Mouse (Mus musculus): ENCODE measurements around the gene Dnaaf5.
A peak's percentile ranks its signal among the peaks of the same experiment; 100 is the strongest.

Dnaaf5 gene

DNA sequence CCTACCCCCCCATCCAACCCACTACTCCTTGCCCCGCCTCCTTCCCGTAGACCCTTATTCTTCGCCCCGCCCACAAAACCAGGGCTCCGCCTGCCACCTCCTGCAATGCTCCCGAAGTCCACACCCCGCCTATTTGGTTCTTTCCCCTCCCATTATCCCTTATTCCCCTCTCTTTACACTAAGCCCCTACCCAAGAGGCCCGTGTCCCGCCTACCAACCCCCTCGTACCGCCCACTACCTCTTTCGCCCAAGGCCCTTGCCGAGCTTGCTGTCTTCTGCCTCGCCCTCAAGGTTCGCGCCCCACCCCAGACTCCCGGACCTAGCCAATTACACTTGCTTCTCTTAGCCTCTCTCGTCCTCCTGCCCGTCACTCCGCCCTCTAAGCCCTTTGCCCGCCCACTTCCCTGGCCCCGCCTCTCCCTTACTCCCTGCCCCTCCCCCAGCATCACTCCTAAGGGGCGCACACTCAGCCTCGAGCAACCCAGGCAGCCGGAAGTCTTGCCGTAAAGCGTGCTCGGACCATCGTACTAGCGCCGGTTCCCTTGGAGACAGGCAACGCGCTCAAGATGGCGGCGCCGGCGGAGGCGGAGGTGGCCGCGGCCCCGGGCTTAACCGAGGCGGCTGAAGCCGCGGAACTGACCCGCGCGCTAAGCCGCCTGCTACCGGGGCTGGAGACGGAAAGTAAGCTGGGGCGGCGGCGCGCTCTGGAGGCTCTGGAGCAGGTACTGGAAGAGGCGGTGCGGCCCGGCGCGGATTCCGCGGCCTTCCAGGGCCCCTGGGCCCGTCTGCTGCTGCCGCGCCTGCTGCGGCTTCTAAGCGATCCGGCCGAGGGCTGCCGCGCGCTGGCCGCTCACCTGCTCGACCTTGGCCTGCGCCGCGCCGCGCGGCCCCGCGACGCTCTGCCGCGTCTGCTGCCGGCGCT lies at the start of gene Dnaaf5, which contains the start of gene Prkar1b:
TSS of gene Dnaaf5 (plus strand) at position 543 of the 922 bp plus-strand sequence.
TSS of gene Prkar1b (minus strand) at position 321 of the 922 bp plus-strand sequence.
- DNase-seq (ENCODE audit: low read depth, low spot score), result peak; percentile 98

GRCm38 (mm10) chr5:139101783-139102182 lies 48.2 kb upstream of the Dnaaf5 start:
- no peak for DNase-seq (ENCODE audit: low read depth, low spot score)

GRCm38 (mm10) chr5:139107815-139108214 lies 42.2 kb upstream of the Dnaaf5 start:
- DNase-seq (ENCODE audit: low read depth, low spot score), result no peak

GRCm38 (mm10) chr5:139110140-139110855 lies 39.7 kb upstream of the Dnaaf5 start:
- no peak for DNase-seq (ENCODE audit: low read depth, low spot score)

GRCm38 (mm10) chr5:139111991-139112390 lies 38.0 kb upstream of the Dnaaf5 start:
- DNase-seq (ENCODE audit: low read depth, low spot score), result no peak

GRCm38 (mm10) chr5:139112418-139112817 lies 37.6 kb upstream of the Dnaaf5 start:
- DNase-seq (ENCODE audit: low read depth, low spot score), result no peak

- DNase-seq (ENCODE audit: low read depth, low spot score), result no peak
Measured at GRCm38 (mm10) chr5:139114876-139115275, 35.1 kb upstream of the Dnaaf5 start.

GRCm38 (mm10) chr5:139115507-139115906 lies 34.5 kb upstream of the Dnaaf5 start:
- no peak for DNase-seq (ENCODE audit: low read depth, low spot score)

DNA sequence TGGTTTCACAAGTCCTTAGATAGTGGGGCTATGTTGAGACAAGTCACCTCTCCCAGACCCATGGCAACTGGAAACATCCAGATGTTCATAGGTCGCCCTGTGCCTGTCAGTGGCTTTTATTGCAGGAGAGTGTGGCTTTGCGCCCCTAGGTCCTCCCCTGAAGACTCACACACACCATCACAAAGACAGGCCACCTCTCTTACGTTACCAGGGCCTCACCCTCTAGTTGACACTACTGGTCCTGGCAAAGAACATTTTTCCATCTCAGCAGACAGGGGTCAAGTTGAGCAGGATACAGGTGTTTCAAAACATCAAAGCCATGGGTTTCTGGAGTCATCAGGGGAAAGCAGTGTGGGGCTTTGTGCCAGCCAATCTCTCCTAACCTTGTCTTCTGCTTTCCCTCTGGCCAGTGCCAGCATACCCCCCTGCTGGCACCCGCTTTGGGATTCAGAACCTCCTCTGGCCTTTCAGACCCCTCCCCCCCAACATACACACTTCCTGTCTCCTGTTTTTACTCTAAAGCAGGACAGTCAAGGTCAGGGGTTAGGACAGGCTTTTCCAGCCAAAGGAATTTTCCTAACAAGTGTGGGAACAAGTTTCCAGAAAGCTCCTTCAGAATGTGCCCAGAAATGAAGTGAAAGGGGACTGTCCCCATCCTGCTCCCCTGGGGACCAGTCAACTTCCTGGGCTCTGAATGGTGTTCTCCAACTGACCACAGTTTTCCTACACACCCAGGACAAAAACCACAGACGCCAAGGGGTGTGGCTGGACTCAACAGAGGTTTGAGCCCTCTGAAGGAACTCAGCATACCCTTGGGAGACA lies 31.7 kb upstream of the Dnaaf5 start:
- no peak for DNase-seq (ENCODE audit: low read depth, low spot score)

DNA sequence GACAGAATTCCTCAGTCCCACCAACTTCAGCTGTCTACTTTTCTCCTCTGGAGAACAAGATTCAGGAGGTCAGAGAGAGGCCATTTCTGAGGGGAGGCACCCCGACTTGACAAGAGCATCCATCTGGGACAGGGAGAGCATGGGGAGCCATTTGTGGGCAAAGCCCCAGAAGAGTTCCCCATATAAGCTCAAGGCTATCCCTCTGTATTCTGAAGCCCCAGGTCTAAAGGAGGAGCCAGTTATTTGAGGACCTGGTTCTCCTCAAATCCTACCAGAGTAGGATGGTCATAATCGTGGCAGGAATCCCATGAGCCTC lies 31.1 kb upstream of the Dnaaf5 start:
- no peak for DNase-seq (ENCODE audit: low read depth, low spot score)

GRCm38 (mm10) chr5:139125717-139126116 lies 24.3 kb upstream of the Dnaaf5 start:
- DNase-seq (ENCODE audit: low read depth, low spot score), result no peak

DNA sequence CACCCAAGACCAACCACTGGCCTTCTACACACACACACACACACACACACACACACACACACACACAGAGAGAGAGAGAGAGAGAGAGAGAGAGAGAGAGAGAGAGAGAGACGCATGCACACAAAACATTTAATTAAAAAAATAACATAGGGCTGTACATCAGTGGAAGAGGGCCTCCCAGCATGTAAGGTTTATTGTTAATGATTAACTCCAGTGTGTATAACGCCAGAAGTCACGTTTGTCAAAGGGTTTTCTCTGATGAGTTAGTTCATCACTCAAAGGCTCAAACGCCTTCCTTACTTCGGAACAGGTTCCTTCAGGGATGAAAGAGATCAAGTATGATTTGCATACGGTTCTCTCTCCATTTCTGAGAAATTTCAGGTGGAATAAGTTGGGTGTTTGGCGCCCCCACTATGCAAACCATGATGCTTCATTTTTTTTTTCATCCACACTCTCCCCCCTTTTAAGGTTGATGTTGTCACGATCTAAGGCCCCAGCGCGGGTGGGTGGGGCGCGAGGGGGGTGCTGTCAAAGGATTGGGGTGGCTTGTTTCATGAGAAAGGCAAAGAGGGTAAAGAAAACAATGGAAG lies 21.5 kb upstream of the Dnaaf5 start:
- DNase-seq (ENCODE audit: low read depth, low spot score), result no peak

DNA sequence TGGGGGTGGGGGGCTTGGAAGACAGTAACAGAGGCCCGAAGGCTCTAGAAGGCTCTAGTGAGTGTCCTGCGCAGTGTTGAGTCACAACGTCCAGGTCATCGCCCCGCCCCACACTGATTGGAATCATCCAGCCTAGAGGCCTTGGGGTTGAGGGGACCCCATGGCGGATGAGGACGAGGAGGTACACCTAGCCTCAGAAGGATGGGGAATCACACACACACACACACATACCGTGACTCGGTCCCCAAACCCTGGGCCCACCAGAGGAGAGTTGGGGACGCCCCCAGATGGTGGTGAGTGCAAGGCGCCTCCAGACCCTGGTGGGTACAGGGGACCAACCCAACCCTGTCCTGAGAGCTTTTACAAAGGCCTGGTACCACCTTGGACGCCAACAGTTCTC lies 20.9 kb upstream of the Dnaaf5 start:
- DNase-seq (ENCODE audit: low read depth, low spot score), result no peak

GRCm38 (mm10) chr5:139129572-139130151 lies 20.4 kb upstream of the Dnaaf5 start:
- DNase-seq (ENCODE audit: low read depth, low spot score), result no peak

GRCm38 (mm10) chr5:139130351-139130750 lies 19.7 kb upstream of the Dnaaf5 start:
- DNase-seq (ENCODE audit: low read depth, low spot score), result no peak

DNA sequence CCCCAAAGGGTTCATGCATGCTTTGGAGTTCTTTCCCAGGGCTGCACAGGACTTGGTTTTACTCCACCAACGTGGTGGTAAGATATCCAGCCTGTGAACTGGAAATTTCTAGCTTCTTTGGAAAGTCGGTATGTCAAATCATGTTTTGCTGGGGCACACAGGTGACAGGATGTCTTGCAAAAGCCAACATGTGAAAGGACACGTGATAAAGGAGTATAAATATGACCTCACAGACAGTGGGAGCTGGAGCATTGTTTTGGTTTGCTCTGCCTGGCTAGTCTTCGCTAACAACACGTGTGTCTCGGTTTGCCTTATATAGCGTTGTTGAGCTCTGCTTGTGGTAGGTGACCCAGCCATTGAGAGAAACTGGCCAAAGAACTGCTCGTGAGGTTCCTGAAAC lies 15.5 kb upstream of the Dnaaf5 start:
- DNase-seq (ENCODE audit: low read depth, low spot score), result no peak

DNA sequence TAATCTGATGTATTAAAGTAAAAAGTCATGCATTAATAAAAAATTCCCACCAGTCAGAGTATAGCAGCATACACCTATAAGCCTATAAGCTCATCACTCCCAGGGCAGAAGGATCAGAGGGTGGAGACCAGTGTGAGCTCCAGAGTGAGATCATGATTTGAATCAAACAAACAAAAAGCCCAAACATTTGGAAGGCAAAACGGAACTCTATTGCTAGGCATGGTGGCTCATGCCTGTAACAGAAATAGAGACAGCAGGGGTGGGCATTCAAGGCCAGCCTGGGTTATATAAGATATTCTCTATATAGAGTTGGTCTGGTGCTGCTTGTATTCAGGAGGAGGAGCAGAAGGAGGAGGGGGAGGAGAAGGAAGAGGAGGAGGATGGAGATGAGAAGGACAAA lies 13.7 kb upstream of the Dnaaf5 start:
- DNase-seq (ENCODE audit: low read depth, low spot score), result no peak

- DNase-seq (ENCODE audit: low read depth, low spot score), result no peak
Measured at GRCm38 (mm10) chr5:139137176-139137575, 12.8 kb upstream of the Dnaaf5 start.

GRCm38 (mm10) chr5:139138261-139138925 lies 11.6 kb upstream of the Dnaaf5 start:
- DNase-seq (ENCODE audit: low read depth, low spot score), result no peak

DNA sequence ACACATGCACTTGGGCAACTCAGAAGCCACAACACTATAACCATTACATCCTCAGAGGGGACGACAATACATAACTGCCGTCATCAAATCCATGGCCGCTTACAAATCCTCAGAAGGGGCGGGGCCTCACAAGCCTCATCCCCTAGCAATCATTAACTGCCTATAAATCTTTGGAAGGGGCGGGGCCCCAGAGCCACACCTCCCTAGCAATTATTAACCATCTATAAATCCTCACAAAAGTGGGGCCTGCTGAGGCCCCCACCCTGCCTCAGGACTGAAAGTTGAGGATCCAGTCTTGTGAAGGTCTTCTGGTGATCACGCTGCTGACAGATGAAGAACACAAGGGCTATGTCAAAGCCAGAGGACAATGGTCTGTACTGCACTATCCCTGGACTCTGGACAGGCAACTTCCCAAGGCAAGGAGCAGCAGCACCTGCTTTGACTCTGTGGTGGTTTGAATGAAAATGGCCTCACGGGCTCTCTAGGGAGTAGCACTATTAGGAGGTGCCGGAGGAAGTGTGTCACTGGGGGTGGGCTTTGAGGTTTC lies 11.0 kb upstream of the Dnaaf5 start:
- no peak for DNase-seq (ENCODE audit: low read depth, low spot score)

All from brain, embryonic 18.5 days (tissue).